Mouse (Mus musculus) liver, embryonic 14.5 days (tissue): ENCODE measurements around the gene Aldh3b3. TPM values are rescaled to one million over a fixed set of nuclear protein-coding genes. Genes with fewer than 3 reads are reported as not detected.

Experiments
- ATAC-seq: fragments of 200-750 bp; cut with Nextera tagmentation; 2 replicates; pipeline ENCODE4 v1.8.0; 2017; ENCODE audit warnings: moderate number of reproducible peaks, mild to moderate bottlenecking, moderate library complexity; ENCODE audit not compliant: insufficient read depth
- DNase-seq, 3 experiments: peaks; one replicate each; pipeline ENCODE4 v3.0.0-alpha.2; 2012 to 2013; ENCODE audit warnings: low read depth in 3 of 3, low spot score in 3 of 3
- H3K27ac ChIP-seq: fragments of 300-500 bp; sonication (generic); 2 replicates; pipeline ENCODE4 v1.5.1; 2014; ENCODE audit warnings: moderate library complexity, mild to moderate bottlenecking, control low read depth, inconsistent platforms
- H3K27me3 ChIP-seq: fragments of 300-500 bp; sonication (generic); 2 replicates; pipeline ENCODE4 v1.6.1; 2014; ENCODE audit warnings: mild to moderate bottlenecking, low read length, moderate library complexity; ENCODE audit not compliant: control insufficient read depth, insufficient read depth
- H3K36me3 ChIP-seq: fragments of 300-500 bp; sonication (generic); replicated peaks from 2 replicates; pipeline ENCODE4 v1.6.1; 2014; ENCODE audit warnings: low read depth; ENCODE audit not compliant: control insufficient read depth, insufficient read depth
- H3K4me1 ChIP-seq, 2 experiments: fragments of 200-500 bp in 1 of 2; fragments of 300-500 bp in 1 of 2; sonication (generic) in 1 of 2; replicated peaks; 2 replicates each; pipeline ENCODE4 v1.6.1; 2012 to 2014; ENCODE audit warnings: antibody characterized with exemption in 1 of 2, inconsistent platforms in 1 of 2, low read length in 1 of 2; ENCODE audit not compliant: control insufficient read depth in 2 of 2, insufficient read depth in 2 of 2
- H3K4me2 ChIP-seq: fragments of 300-500 bp; sonication (generic); 2 replicates; pipeline ENCODE4 v1.6.1; 2014; ENCODE audit warnings: low read depth, mild to moderate bottlenecking, control low read depth, moderate library complexity
- H3K4me3 ChIP-seq, 2 experiments: fragments of 200-500 bp in 1 of 2; fragments of 300-500 bp in 1 of 2; sonication (generic) in 1 of 2; 2 replicates each; pipeline ENCODE4 v1.5.1; 2012 to 2014; ENCODE audit warnings: low read depth in 2 of 2, low read length in 2 of 2, mild to moderate bottlenecking in 2 of 2, control low read depth in 1 of 2, inconsistent platforms in 1 of 2, moderate library complexity in 1 of 2; ENCODE audit not compliant: insufficient read depth in 1 of 2
- H3K9ac ChIP-seq: fragments of 300-500 bp; sonication (generic); replicated peaks from 2 replicates; pipeline ENCODE4 v1.6.1; 2014; ENCODE audit warnings: mild to moderate bottlenecking, control low read depth, moderate library complexity
- H3K9me3 ChIP-seq: fragments of 300-500 bp; sonication (generic); 2 replicates; pipeline ENCODE4 v1.6.1; 2016; ENCODE audit warnings: low read length, mixed read lengths; ENCODE audit not compliant: control insufficient read depth
- CTCF ChIP-seq: IDR thresholded peaks from 2 replicates; pipeline ENCODE4 v1.5.1; 2016; ENCODE audit warnings: antibody characterized with exemption, low read depth, control low read depth
- EP300 ChIP-seq: IDR thresholded peaks from 2 replicates; pipeline ENCODE4 v1.6.1; 2016; ENCODE audit warnings: antibody characterized with exemption, low read depth
- WGBS: fragments of 180-500 bp; shearing (Covaris S2); extraction: QIAGEN DNeasy Blood & Tissue Kit; methylation state at CpG from one replicate; pipeline ENCODE4 v1.1.7; 2014; ENCODE audit not compliant: insufficient replicate concordance; 5-methylcytosine and 5-hydroxymethylcytosine counted together
- polyA plus RNA-seq, 2 experiments: library from polyadenylated mRNA; depleted of rRNA in 1 of 2; stranded (reverse) in 1 of 2; unstranded in 1 of 2; fragments of >200 nt; fragmentation: Nextera tagmentation in 1 of 2; extraction: Ambion mirVana in 1 of 2; gene quantifications; 2 replicates each; pipeline versions ENCODE4 v1.2.1 to v1.2.3; 2012 to 2014

The Aldh3b3 gene
- polyA plus RNA-seq, 2 experiments = 0.04 TPM; not detected in 1

DNA sequence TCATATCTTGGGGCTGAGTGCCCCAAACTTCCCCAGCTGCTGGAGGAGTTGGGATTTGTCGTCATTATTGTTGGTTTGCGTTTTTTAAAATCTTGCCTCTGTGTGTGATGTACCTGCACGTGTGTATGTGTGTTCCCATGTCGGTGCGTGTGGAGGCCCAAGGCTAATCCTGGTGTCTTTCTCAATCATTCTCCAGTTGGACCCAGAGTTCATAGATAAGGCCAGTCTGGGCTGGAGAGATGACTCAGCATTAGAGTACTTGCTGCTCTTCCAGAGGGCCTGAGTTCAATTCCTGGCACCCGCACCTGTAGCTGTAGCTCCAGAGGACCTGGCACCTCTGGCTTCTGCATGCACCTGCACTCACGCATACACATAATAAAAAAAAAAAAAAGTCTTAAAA is 33.6 kb upstream of the Aldh3b3 start:
- Histone ChIP-seq H3K27ac (no peak overlapping the region), H3K27me3 (no peaks in the 10 kb centered on the region), H3K4me1 (peaks cover 3 to 12% of the 10 kb centered on the region in 2 experiments), H3K4me2 (no peak overlapping the region), H3K4me3 (no peak overlapping the region), H3K36me3 (no peaks in the 10 kb centered on the region), H3K9ac (no peak overlapping the region), H3K9me3 (no peaks in the 10 kb centered on the region)
- 58% methylated on average over 7 of the region's 7 CpGs for WGBS
- no peak for ATAC-seq
- DNase-seq = no peak
- TF ChIP-seq CTCF = no peak
- no peak for TF ChIP-seq EP300

DNA sequence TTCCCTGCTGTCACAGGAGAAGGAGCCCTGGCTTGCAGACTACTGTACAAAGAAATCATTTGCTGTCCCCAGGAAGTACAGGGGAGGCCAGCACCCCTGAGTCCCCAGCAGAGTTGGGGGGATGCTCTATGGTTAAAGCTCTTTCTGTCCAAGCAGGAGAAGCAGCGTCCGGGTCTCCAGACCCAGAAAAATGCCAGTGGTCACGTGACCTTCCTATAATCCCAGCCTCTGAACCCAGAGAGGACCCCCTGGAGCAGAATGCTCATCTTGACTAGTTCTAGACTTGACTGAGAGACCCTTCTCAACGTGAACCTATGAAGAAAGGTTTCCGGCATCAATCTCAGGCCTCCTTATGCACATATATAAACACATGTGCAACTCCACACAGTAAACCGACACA is 32.6 kb upstream of the Aldh3b3 start:
- DNase-seq (no peak), ATAC-seq (no peak)
- no peaks in the 10 kb centered on the region for H3K27me3 ChIP-seq
- H3K9ac ChIP-seq = no peak overlapping the region
- H3K27ac ChIP-seq = no peak overlapping the region
- H3K9me3 ChIP-seq = no peaks in the 10 kb centered on the region
- H3K4me3 ChIP-seq = no peak overlapping the region
- TF ChIP-seq EP300 (no peak), CTCF (no peak)
- peaks cover 3 to 16% of the 10 kb centered on the region in 2 experiments for H3K4me1 ChIP-seq
- no peaks in the 10 kb centered on the region for H3K36me3 ChIP-seq
- no peak overlapping the region for H3K4me2 ChIP-seq
- 69% methylated on average over 6 of the region's 6 CpGs for WGBS

DNA sequence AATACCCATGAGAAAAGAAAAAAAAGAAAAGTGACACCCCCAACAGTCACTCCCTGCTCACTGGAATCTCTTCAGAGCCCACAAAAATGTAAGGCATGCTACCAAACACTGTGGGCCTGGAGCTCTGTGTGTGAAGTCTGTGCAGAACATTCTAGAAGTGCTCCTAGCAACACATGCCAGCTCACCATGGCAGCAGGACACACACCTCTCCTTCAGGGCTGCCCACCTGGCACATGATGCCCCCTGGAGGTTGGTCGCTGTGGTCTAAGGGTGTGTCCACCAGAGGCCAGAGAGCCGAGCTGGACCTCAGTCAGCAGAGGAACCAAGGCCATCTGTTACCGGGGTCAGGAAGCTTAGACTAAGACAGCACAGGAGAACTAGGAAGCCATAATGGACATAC is 32.2 kb upstream of the Aldh3b3 start:
- Histone ChIP-seq H3K4me2 (no peak overlapping the region), H3K27ac (no peak overlapping the region), H3K9me3 (no peaks in the 10 kb centered on the region), H3K4me1 (peaks cover 3 to 16% of the 10 kb centered on the region in 2 experiments), H3K36me3 (no peaks in the 10 kb centered on the region), H3K27me3 (no peaks in the 10 kb centered on the region), H3K9ac (no peak overlapping the region), H3K4me3 (no peak overlapping the region)
- 42% methylated on average over 3 of the region's 3 CpGs for WGBS
- no peak for TF ChIP-seq EP300
- peak; percentile 37; the same call in 1 of the 2 replicates for TF ChIP-seq CTCF
- ATAC-seq (no peak), DNase-seq (no peak)

DNA sequence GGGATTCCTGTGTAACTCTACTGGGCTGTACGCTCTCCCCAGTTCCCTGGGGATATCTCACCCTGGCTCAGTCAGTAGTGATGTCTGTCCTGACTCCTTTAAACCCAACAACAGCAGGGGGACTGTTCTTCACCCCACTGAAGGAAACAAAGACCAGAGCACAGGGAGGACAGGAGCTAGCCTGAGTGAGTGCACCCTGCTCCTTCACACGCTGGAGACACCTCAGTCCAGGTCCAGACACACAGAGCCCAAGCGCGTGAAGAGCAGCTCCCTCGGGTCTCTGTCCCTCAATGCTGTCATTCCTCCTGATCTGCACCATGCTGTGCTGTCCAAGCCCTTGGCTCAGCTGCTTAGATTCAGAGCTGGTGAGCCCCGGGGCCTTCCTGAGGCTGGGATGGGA is 31.8 kb upstream of the Aldh3b3 start:
- Histone ChIP-seq H3K4me1 (peaks cover 3 to 16% of the 10 kb centered on the region in 2 experiments), H3K27me3 (no peaks in the 10 kb centered on the region), H3K27ac (no peak overlapping the region), H3K9ac (no peak overlapping the region), H3K9me3 (no peaks in the 10 kb centered on the region), H3K36me3 (no peaks in the 10 kb centered on the region), H3K4me3 (no peak overlapping the region), H3K4me2 (no peak overlapping the region)
- no peak for ATAC-seq
- DNase-seq = no peak
- TF ChIP-seq EP300 (no peak), CTCF (no peak)
- WGBS = 72% methylated on average over 6 of the region's 6 CpGs

DNA sequence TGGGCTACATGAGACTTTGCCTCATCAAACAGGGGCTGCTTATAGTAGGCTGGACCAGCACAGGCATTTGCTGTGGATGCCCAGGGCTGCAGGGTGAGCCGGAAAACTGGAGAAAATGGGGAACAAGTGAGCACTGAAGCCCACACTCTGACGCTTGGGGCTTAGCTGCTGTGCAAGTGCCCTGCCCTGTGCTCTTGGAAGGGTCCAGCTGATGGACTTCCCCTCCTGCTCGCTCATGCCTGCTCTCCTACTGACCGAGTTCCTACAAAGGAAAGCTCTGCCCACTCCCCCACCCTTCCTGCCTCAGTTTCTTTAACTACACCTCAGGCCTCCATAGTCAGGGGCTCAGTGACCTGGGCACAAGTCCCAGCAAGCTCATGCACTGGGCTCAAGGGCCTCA is 30.5 kb upstream of the Aldh3b3 start:
- Histone ChIP-seq H3K4me3 (no peak overlapping the region), H3K27me3 (no peaks in the 10 kb centered on the region), H3K4me2 (no peak overlapping the region), H3K9me3 (no peaks in the 10 kb centered on the region), H3K9ac (no peak overlapping the region), H3K4me1 (peaks cover 3 to 16% of the 10 kb centered on the region in 2 experiments), H3K36me3 (no peaks in the 10 kb centered on the region), H3K27ac (no peak overlapping the region)
- no peak for TF ChIP-seq CTCF
- TF ChIP-seq EP300 = no peak
- no peak for ATAC-seq
- DNase-seq = no peak
- WGBS = 45% methylated on average over 4 of the region's 4 CpGs
